Mouse (Mus musculus) midbrain, postnatal 0 days (tissue): Measurements from ENCODE around the gene Lin7b. TPM values are rescaled to one million over a fixed set of nuclear protein-coding genes. Genes with fewer than 3 reads are reported as not detected.

Experiments
- ATAC-seq: fragments of 200-750 bp; cut with Nextera tagmentation; 2 replicates; pipeline ENCODE4 v1.8.0; 2017; ENCODE audit warnings: moderate number of reproducible peaks, mild to moderate bottlenecking, moderate TSS enrichment, moderate library complexity; ENCODE audit not compliant: low FRiP score
- DNase-seq: peaks from one replicate; pipeline ENCODE4 v3.0.0-alpha.2; 2015; ENCODE audit warnings: low spot score
- H3K27ac ChIP-seq: fragments of 300-500 bp; sonication (generic); 2 replicates; pipeline ENCODE4 v1.5.1; 2014; ENCODE audit warnings: low read depth, mild to moderate bottlenecking, low read length, mixed read lengths
- H3K27me3 ChIP-seq: fragments of 300-500 bp; sonication (generic); 2 replicates; pipeline ENCODE4 v1.6.1; 2014; ENCODE audit warnings: low read length, control low read depth, mixed read lengths; ENCODE audit not compliant: insufficient read depth
- H3K36me3 ChIP-seq: fragments of 300-500 bp; sonication (generic); 2 replicates; pipeline ENCODE4 v1.6.1; 2014; ENCODE audit warnings: low read length, control low read depth, mixed read lengths; ENCODE audit not compliant: insufficient read depth
- H3K4me1 ChIP-seq: fragments of 300-500 bp; sonication (generic); 2 replicates; pipeline ENCODE4 v1.6.1; 2014; ENCODE audit warnings: mild to moderate bottlenecking, control low read depth, antibody characterized with exemption, low read length, mixed read lengths; ENCODE audit not compliant: insufficient read depth
- H3K4me2 ChIP-seq: fragments of 300-500 bp; sonication (generic); 2 replicates; pipeline ENCODE4 v1.6.1; 2014; ENCODE audit warnings: low read depth, mild to moderate bottlenecking, low read length, mixed read lengths; ENCODE audit not compliant: poor library complexity, severe bottlenecking
- H3K4me3 ChIP-seq: fragments of 300-500 bp; sonication (generic); 2 replicates; pipeline ENCODE4 v1.5.1; 2014; ENCODE audit warnings: low read depth, mild to moderate bottlenecking, low read length, moderate library complexity
- H3K9ac ChIP-seq: fragments of 300-500 bp; sonication (generic); replicated peaks from 2 replicates; pipeline ENCODE4 v1.6.1; 2014; ENCODE audit warnings: mild to moderate bottlenecking, low read length, moderate library complexity, mixed read lengths; ENCODE audit not compliant: poor library complexity, severe bottlenecking
- H3K9me3 ChIP-seq: fragments of 300-500 bp; sonication (generic); 2 replicates; pipeline ENCODE4 v1.6.1; 2016; ENCODE audit warnings: low read length, control low read depth
- CTCF ChIP-seq: IDR thresholded peaks from 2 replicates; pipeline ENCODE4 v1.5.1; 2016; ENCODE audit warnings: antibody characterized with exemption, mild to moderate bottlenecking
- WGBS: fragments of 180-500 bp; shearing (Covaris S2); extraction: QIAGEN DNeasy Blood & Tissue Kit; methylation state at CpG from one replicate; pipeline ENCODE4 v1.1.7; 2014; 5-methylcytosine and 5-hydroxymethylcytosine counted together
- polyA plus RNA-seq: library from polyadenylated mRNA; unstranded; fragments of >200 nt; fragmentation: Nextera tagmentation; extraction: Ambion mirVana; gene quantifications from 2 replicates; pipeline ENCODE4 v1.2.1, GENCODE M21; 2015
- total RNA-seq: library from RNA; depleted of rRNA; stranded (reverse); fragments of >200 nt; gene quantifications from 2 replicates; pipeline ENCODE4 v1.2.3, GENCODE M21; 2014

The Lin7b gene
- total and polyA plus RNA-seq, 2 experiments from 2014 or later, result 59.9 to 68.6 TPM

- ATAC-seq (no peak), DNase-seq (no peak)
- Histone ChIP-seq H3K9ac (no peak overlapping the region), H3K36me3 (peaks cover 43% of the 10 kb centered on the region), H3K4me1 (peaks cover 4% of the 10 kb centered on the region; the same call in 1 of the 2 replicates), H3K4me3 (no peak overlapping the region), H3K9me3 (no peaks in the 10 kb centered on the region), H3K4me2 (no peak overlapping the region), H3K27ac (no peak overlapping the region), H3K27me3 (no peaks in the 10 kb centered on the region)
- whole genome bisulfite sequencing, result 41% methylated on average over 13 of the region's 13 CpGs
- TF ChIP-seq CTCF, result peak; percentile 39
These were observed 26.8 kb downstream of the Lin7b start for GRCm38 (mm10) chr7:45343543-45343942.

DNA sequence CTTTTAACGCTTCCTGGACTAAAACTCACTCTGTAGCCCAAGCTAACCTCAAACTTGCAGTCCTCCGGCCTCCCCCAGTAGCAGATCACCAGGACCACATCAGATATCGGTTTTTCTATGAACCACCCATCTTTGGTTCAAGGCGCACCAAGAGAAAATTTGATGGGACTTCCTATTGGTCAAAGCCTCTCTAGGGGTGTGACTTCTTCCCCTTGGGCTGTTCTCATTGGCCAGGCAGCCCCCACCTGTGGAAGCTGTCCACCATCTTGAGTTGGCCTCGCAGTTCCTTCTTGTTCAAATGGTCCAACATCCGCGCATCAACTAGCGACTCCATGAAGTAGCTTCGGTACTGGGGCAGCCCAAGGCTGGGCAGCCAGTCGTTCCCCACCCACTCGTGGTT, 28.3 kb downstream of the Lin7b start:
- 91% methylated on average over 11 of the region's 11 CpGs for WGBS
- H3K4me3 ChIP-seq, result no peak overlapping the region
- no peaks in the 10 kb centered on the region for H3K27me3 ChIP-seq
- DNase-seq (no peak), ATAC-seq (no peak)
- no peak overlapping the region for H3K9ac ChIP-seq
- H3K36me3 ChIP-seq, result peaks cover 30% of the 10 kb centered on the region
- no peak overlapping the region for H3K27ac ChIP-seq
- no peaks in the 10 kb centered on the region for H3K9me3 ChIP-seq
- no peak overlapping the region for H3K4me2 ChIP-seq
- peaks cover 4% of the 10 kb centered on the region; the same call in 1 of the 2 replicates for H3K4me1 ChIP-seq
- TF ChIP-seq CTCF, result no peak

DNA sequence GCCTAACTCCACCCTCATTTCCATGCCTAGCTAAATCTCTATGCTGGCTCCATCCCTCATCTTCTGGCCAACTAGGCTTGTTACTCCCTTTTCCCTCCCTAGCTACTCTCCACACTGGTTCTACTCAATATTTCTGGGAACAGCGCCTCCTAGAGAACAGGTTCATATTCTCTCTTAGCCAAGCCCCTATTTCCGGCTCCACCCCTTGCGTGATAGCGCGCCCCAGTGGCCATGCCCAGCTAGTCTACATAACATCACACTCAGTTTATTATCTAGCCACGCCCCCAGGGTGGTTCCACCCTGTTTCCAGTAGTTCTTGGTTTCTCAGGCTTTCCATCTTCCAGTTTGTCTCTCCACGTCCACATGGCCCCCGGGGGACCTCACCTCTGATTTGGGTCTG, 29.1 kb downstream of the Lin7b start:
- peak; percentile 84 for TF ChIP-seq CTCF
- Histone ChIP-seq H3K36me3 (peaks cover 24% of the 10 kb centered on the region), H3K9me3 (no peaks in the 10 kb centered on the region), H3K4me3 (no peak overlapping the region), H3K4me1 (peaks cover 4% of the 10 kb centered on the region; the same call in 1 of the 2 replicates), H3K4me2 (0 out of 2 replicates have a peak overlapping the region, but pooled peaks have one; percentile 54), H3K9ac (no peak overlapping the region), H3K27me3 (no peaks in the 10 kb centered on the region), H3K27ac (no peak overlapping the region)
- 12% methylated on average over 8 of the region's 8 CpGs for WGBS
- peak; percentile 73 for ATAC-seq
- peak; percentile 92 for DNase-seq

GRCm38 (mm10) chr7:45340669-45341068, 29.7 kb downstream of the Lin7b start:
- TF ChIP-seq CTCF, result no peak
- Histone ChIP-seq H3K36me3 (peaks cover 24% of the 10 kb centered on the region), H3K9me3 (no peaks in the 10 kb centered on the region), H3K4me1 (peaks cover 4% of the 10 kb centered on the region; the same call in 1 of the 2 replicates), H3K27ac (no peak overlapping the region), H3K4me3 (no peak overlapping the region), H3K4me2 (peak overlapping the region; percentile 54; the same call in 1 of the 2 replicates), H3K27me3 (no peaks in the 10 kb centered on the region), H3K9ac (no peak overlapping the region)
- DNase-seq (no peak), ATAC-seq (no peak)
- WGBS, result 21% methylated on average over 11 of the region's 11 CpGs

DNA sequence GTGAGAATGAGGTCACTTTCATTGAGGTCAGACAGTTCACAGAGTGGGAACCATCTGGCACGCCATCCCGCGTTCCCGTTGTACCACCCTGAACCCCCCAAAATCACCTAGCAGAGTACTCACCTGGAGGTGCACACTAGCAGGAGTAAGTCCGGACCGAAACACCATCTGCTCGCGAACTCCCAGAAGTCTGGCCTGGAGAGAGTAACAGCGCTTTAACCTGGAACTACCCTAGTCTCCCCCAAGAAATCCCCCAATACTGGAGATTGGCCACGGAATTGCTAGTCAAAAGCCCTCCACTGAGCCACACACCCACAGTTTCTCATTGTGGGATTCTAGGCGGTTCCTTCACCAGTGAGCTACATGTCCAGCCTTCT, 30.3 kb downstream of the Lin7b start:
- Histone ChIP-seq H3K9me3 (no peaks in the 10 kb centered on the region), H3K9ac (0 out of 2 replicates have a peak overlapping the region, but pooled peaks have one; percentile 8), H3K27ac (no peak overlapping the region), H3K4me3 (peak overlapping the region; percentile 32; the same call in 1 of the 2 replicates), H3K4me2 (peak overlapping the region; percentile 54), H3K27me3 (no peaks in the 10 kb centered on the region), H3K4me1 (peaks cover 4% of the 10 kb centered on the region; the same call in 1 of the 2 replicates), H3K36me3 (peaks cover 20% of the 10 kb centered on the region)
- TF ChIP-seq CTCF, result no peak
- no peak for DNase-seq
- ATAC-seq, result 0 out of 2 replicates have a peak, but pooled peaks have one; percentile 0
- WGBS, result 15% methylated on average over 11 of the region's 11 CpGs

- Histone ChIP-seq H3K9ac (no peak overlapping the region; the same call in 1 of the 2 replicates), H3K4me1 (peaks cover 4% of the 10 kb centered on the region; the same call in 1 of the 2 replicates), H3K4me2 (peak overlapping the region; percentile 54), H3K27me3 (no peaks in the 10 kb centered on the region), H3K27ac (no peak overlapping the region), H3K9me3 (no peaks in the 10 kb centered on the region), H3K36me3 (peaks cover 17% of the 10 kb centered on the region; the same call in 1 of the 2 replicates), H3K4me3 (peak overlapping the region; percentile 32)
- WGBS, result 8% methylated on average over 34 of the region's 39 CpGs
- peak; percentile 42 for ATAC-seq
- peak; percentile 78 for DNase-seq
- peak; percentile 47 for TF ChIP-seq CTCF
These were observed 30.8 kb downstream of the Lin7b start for GRCm38 (mm10) chr7:45339410-45340065.
